Mouse (Mus musculus) kidney, adult 9 months (tissue): ENCODE data around the gene Iqcd.

Source experiments
- DNase-seq: peaks from one replicate; pipeline ENCODE4 v3.0.0; 2022

Gene Iqcd

GRCm38 (mm10) chr5:120571056-120571740, 17.6 kb upstream of the Iqcd start:
- DNase-seq = peak; percentile 71

GRCm38 (mm10) chr5:120574469-120575063, 14.2 kb upstream of the Iqcd start:
- no peak for DNase-seq

GRCm38 (mm10) chr5:120576781-120577301, 12.0 kb upstream of the Iqcd start:
- DNase-seq = peak; percentile 24

GRCm38 (mm10) chr5:120577935-120578441, 10.8 kb upstream of the Iqcd start:
- peak; percentile 74 for DNase-seq

GRCm38 (mm10) chr5:120578504-120579081, 10.2 kb upstream of the Iqcd start:
- DNase-seq = peak; percentile 71

- peak; percentile 77 for DNase-seq
Measured at GRCm38 (mm10) chr5:120579211-120579897, 9.5 kb upstream of the Iqcd start.

GRCm38 (mm10) chr5:120579898-120580626, 8.8 kb upstream of the Iqcd start:
- DNase-seq = peak; percentile 55

GRCm38 (mm10) chr5:120582002-120582401, 6.8 kb upstream of the Iqcd start:
- peak; percentile 91 for DNase-seq

- DNase-seq = no peak
Measured at GRCm38 (mm10) chr5:120583511-120583910, 5.3 kb upstream of the Iqcd start.

- no peak for DNase-seq
Measured at GRCm38 (mm10) chr5:120584968-120585367, 3.8 kb upstream of the Iqcd start.

GRCm38 (mm10) chr5:120586741-120587615, 1.8 kb upstream of the Iqcd start:
- peak; percentile 93 for DNase-seq

- peak; percentile 72 for DNase-seq
Measured at GRCm38 (mm10) chr5:120587616-120587926, 1.2 kb upstream of the Iqcd start.

- DNase-seq = no peak
Measured at GRCm38 (mm10) chr5:120587940-120588568, 762 bp upstream of the Iqcd start.

- no peak for DNase-seq
Measured at GRCm38 (mm10) chr5:120590356-120591010, 1.7 kb downstream of the Iqcd start.

GRCm38 (mm10) chr5:120592141-120592540, 3.3 kb downstream of the Iqcd start:
- DNase-seq = peak; percentile 66

- peak; percentile 86 for DNase-seq
Measured at GRCm38 (mm10) chr5:120594485-120594884, 5.7 kb downstream of the Iqcd start.

- DNase-seq = no peak
Measured at GRCm38 (mm10) chr5:120599625-120600024, 10.8 kb downstream of the Iqcd start.

GRCm38 (mm10) chr5:120600946-120601668, 12.3 kb downstream of the Iqcd start:
- no peak for DNase-seq

GRCm38 (mm10) chr5:120602210-120602609, 13.4 kb downstream of the Iqcd start:
- DNase-seq = no peak

GRCm38 (mm10) chr5:120603515-120603914, 14.7 kb downstream of the Iqcd start:
- DNase-seq = no peak
